In genomic region chr14:121934597-121934946, GRCm38 (mm10) we compare ENCODE assay signal across 21 mouse cellular contexts. TPM values are rescaled to one million over a fixed set of nuclear protein-coding genes. Genes with fewer than 3 reads are reported as not detected.
DNase-seq lines count a peak whose midpoint lies in the region; ATAC-seq lines count a peak whose summit lies in the region.
"Had no signal": no experiment of that assay in that cellular context is flagged by ENCODE, and none has a peak within 500 bp of the region (broad histone marks: within the 10 kb centered on the region; RNA-seq: fewer than 3 reads in every experiment).

No protein-coding gene starts in this region.

- H3K9me3 ChIP-seq in forebrain, embryonic 13.5 days (replicated peaks), result peaks cover 10% of the 10 kb centered on the region; the same call in 1 of the 2 replicates

- peaks cover 33% of the 10 kb centered on the region; the same call in 1 of the 2 replicates for H3K79me2 ChIP-seq in macrophage (ENCODE audit: inconsistent target)

- 9% methylated on average over 5 of the region's 5 CpGs for WGBS in macrophage (ENCODE audit: missing documents)
- WGBS in forebrain, embryonic 13.5 days, result 94% methylated on average over 5 of the region's 5 CpGs

- no peaks in the 10 kb centered on the region for H3K27me3 ChIP-seq in forebrain, embryonic 13.5 days
- H3K27me3 ChIP-seq: embryonic facial prominence, embryonic 13.5 days; heart, embryonic 13.5 days had no signal

- no peaks in the 10 kb centered on the region for H3K36me3 ChIP-seq in macrophage (ENCODE audit: inconsistent target)
- peaks cover 16% of the 10 kb centered on the region for H3K36me3 ChIP-seq in forebrain, embryonic 13.5 days (ENCODE audit: poor library complexity, severe bottlenecking)

- H3K9ac ChIP-seq in forebrain, embryonic 13.5 days, result no peak overlapping the region
- H3K9ac ChIP-seq: embryonic facial prominence, embryonic 13.5 days; heart, embryonic 13.5 days; hindbrain, embryonic 14.5 days had no signal

- H3K27ac ChIP-seq in macrophage, result peak overlapping the region; percentile 10; the same call in 1 of the 2 replicates
- H3K27ac ChIP-seq in forebrain, embryonic 13.5 days, result no peak overlapping the region
- H3K27ac ChIP-seq: embryonic facial prominence, embryonic 13.5 days; heart, adult 2 months; heart, embryonic 13.5 days; hindbrain, embryonic 14.5 days had no signal

- H3K4me3 ChIP-seq in macrophage (ENCODE audit: inconsistent target), result no peak overlapping the region
- H3K4me3 ChIP-seq in forebrain, embryonic 13.5 days, result no peak overlapping the region
- H3K4me3 ChIP-seq: embryonic facial prominence, embryonic 13.5 days; heart, adult 2 months; heart, embryonic 13.5 days had no signal

- no peaks in the 10 kb centered on the region for H3K4me1 ChIP-seq in forebrain, embryonic 13.5 days

- peak; percentile 62 for ATAC-seq in common myeloid progenitor, adult 5-6 weeks (replicated peaks; ENCODE audit: low read depth, poor library complexity, severe bottlenecking)
- ATAC-seq in forebrain, embryonic 13.5 days, result no peak
- ATAC-seq: forebrain, embryonic 14.5 days; inflammation-experienced regulatory T-cells, adult 6 months had no signal

- DNase-seq in heart, adult 11 months, result peak; percentile 48
- DNase-seq in heart, adult 8-10 months (ENCODE audit: low spot score), result no peak
- peak; percentile 28 for DNase-seq in naive thymus-derived CD4-positive, alpha-beta T cell, adult 2 months (ENCODE audit: low read depth)
- DNase-seq in left cerebral cortex, adult 11 months (ENCODE audit: low spot score), result no peak
- DNase-seq in left cerebral cortex, adult 18-20 months (ENCODE audit: low spot score in 2 of 2), result no peak
- DNase-seq: adrenal gland, postnatal 10 days; cerebellum, adult 11-12 months; cerebellum, adult 9-10 months; cerebellum, postnatal 25 days; gastrocnemius, postnatal 36 days; heart, adult 2 months; heart, postnatal 36 days had no signal

- no peak overlapping the region for H3K4me2 ChIP-seq in forebrain, embryonic 13.5 days
- H3K4me2 ChIP-seq: embryonic facial prominence, embryonic 13.5 days; heart, embryonic 13.5 days; hindbrain, embryonic 14.5 days had no signal

RNA-seq across cellular contexts. Expression of gene Gpr18, which starts 19.0 kb away (rescaled TPM):
- under 1 TPM in 3 of 4 experiments, not detected in 1; 0.16 to 0.23 (median 0.19) TPM for total RNA-seq in heart, adult 8-10 months (2022)
- total RNA-seq in common myeloid progenitor, adult 5-6 weeks (2017), result 1.7 and 3.7 TPM in 2 replicates
- 1 to 10 TPM in 6 of 26 experiments, under 1 TPM in 8, not detected in 12; 0.33 to 5.1 (median 0.94) TPM for total RNA-seq in macrophage (2018; cell fraction: chromatin; rRNA removed)
- total RNA-seq in macrophage (2018; cell fraction: cytosol; rRNA removed), result 10 to 100 TPM in 1 of 26 experiments, 1 to 10 TPM in 14, under 1 TPM in 11; 0.12 to 14.1 (median 2.8) TPM
- 10 to 100 TPM in 1 of 26 experiments, 1 to 10 TPM in 14, under 1 TPM in 1, not detected in 10; 0.44 to 13.9 (median 3.5) TPM for total RNA-seq in macrophage (2018; cell fraction: nucleus; rRNA removed)
- 0.20 to 0.28 TPM (median 0.22 TPM) in 3 replicates for polyA plus RNA-seq in macrophage (2018)
- 0.14 and 0.23 TPM in 2 replicates for polyA plus RNA-seq in forebrain, embryonic 13.5 days (2015; fragmentation: Nextera tagmentation; extraction: Ambion mirVana)
- total RNA-seq in left cerebral cortex, adult 18-20 months (2021), result not detected
- total RNA-seq: gastrocnemius, adult 8-10 months; gastrocnemius, postnatal 36 days had no signal
- polyA plus RNA-seq: forebrain, embryonic 14.5 days; heart, embryonic 13.5 days; hindbrain, embryonic 14.5 days had no signal

RNA-seq across cellular contexts. Expression of gene Gpr183, which starts 30.4 kb away (rescaled TPM):
- total RNA-seq in heart, adult 8-10 months (2022), result 1 to 10 TPM in 3 of 4 experiments, under 1 TPM in 1; 0.87 to 1.7 (median 1.1) TPM
- total RNA-seq in common myeloid progenitor, adult 5-6 weeks (2017), result 2.9 and 8.1 TPM in 2 replicates
- 1 to 10 TPM in 13 of 26 experiments, under 1 TPM in 10, not detected in 3; 0.39 to 6.8 (median 1.9) TPM for total RNA-seq in macrophage (2018; cell fraction: chromatin; rRNA removed)
- 10 to 100 TPM in 1 of 26 experiments, 1 to 10 TPM in 19, under 1 TPM in 6; 0.40 to 10.8 (median 3.0) TPM for total RNA-seq in macrophage (2018; cell fraction: cytosol; rRNA removed)
- total RNA-seq in macrophage (2018; cell fraction: nucleus; rRNA removed), result 10 to 100 TPM in 1 of 26 experiments, 1 to 10 TPM in 19, under 1 TPM in 6; 0.17 to 27.4 (median 2.0) TPM
- 2.6 to 26.1 TPM (median 8.0 TPM) in 3 replicates for polyA plus RNA-seq in macrophage (2018)
- polyA plus RNA-seq in forebrain, embryonic 13.5 days (2015; fragmentation: Nextera tagmentation; extraction: Ambion mirVana), result 1.3 and 1.5 TPM in 2 replicates
- 1 to 10 TPM in 1 of 2 experiments, under 1 TPM in 1; 0.68 to 1.0 TPM for total RNA-seq in left cerebral cortex, adult 18-20 months (2021)

RNA-seq across cellular contexts. Expression of gene Ubac2, which starts 56.2 kb away (rescaled TPM):
- total RNA-seq in heart, adult 8-10 months (2022), result 10 to 100 TPM; 30.4 to 31.5 (median 30.8) TPM
- total RNA-seq in common myeloid progenitor, adult 5-6 weeks (2017), result 19.1 and 33.3 TPM in 2 replicates
- 10 to 100 TPM in 24 of 26 experiments, 1 to 10 TPM in 2; 7.3 to 30.5 (median 18.2) TPM for total RNA-seq in macrophage (2018; cell fraction: chromatin; rRNA removed)
- total RNA-seq in macrophage (2018; cell fraction: cytosol; rRNA removed), result 10 to 100 TPM; 16.4 to 36.6 (median 25.8) TPM
- total RNA-seq in macrophage (2018; cell fraction: nucleus; rRNA removed), result 10 to 100 TPM; 10.4 to 35.9 (median 23.6) TPM
- 14.7 to 27.5 TPM (median 24.4 TPM) in 3 replicates for polyA plus RNA-seq in macrophage (2018)
- 56.4 and 63.6 TPM in 2 replicates for polyA plus RNA-seq in forebrain, embryonic 13.5 days (2015; fragmentation: Nextera tagmentation; extraction: Ambion mirVana)
- total RNA-seq in left cerebral cortex, adult 18-20 months (2021), result 10 to 100 TPM; 34.2 to 36.0 TPM

Comparison
In these comparisons a context has a peak if more than half of its experiments do, and no peak if none do; other contexts are left out.
1. DNase-seq: peak in heart, adult 11 months (single experiment) and naive thymus-derived CD4-positive, alpha-beta T cell, adult 2 months (single experiment); none in heart, adult 8-10 months (single experiment), left cerebral cortex, adult 11 months (single experiment) and left cerebral cortex, adult 18-20 months (0 of 2).